Mouse (Mus musculus) liver, embryonic 14.5 days (tissue): ENCODE results near the gene Lrrc15.

Experiments
- CTCF ChIP-seq: IDR thresholded peaks from 2 replicates; pipeline ENCODE4 v1.5.1; 2016; ENCODE audit warnings: antibody characterized with exemption, low read depth, control low read depth
- EP300 ChIP-seq: IDR thresholded peaks from 2 replicates; pipeline ENCODE4 v1.6.1; 2016; ENCODE audit warnings: antibody characterized with exemption, low read depth

- no peak for TF ChIP-seq CTCF
- TF ChIP-seq EP300, result no peak
Measured at GRCm38 (mm10) chr16:30282844-30283495, at the start of gene Lrrc15.
